Mouse (Mus musculus) thymus, postnatal 4 days (tissue): ENCODE measurements around the gene Ankrd13b.

Source experiments
- DNase-seq: peaks from one replicate; pipeline ENCODE4 v3.0.0; 2021

Ankrd13b gene

GRCm38 (mm10) chr11:77508068-77509021 is 18.9 kb upstream of the Ankrd13b start:
- peak; percentile 94 for DNase-seq

- DNase-seq = peak; percentile 22
Measured at GRCm38 (mm10) chr11:77507426-77507825, 17.9 kb upstream of the Ankrd13b start.

GRCm38 (mm10) chr11:77506941-77507340 is 17.5 kb upstream of the Ankrd13b start:
- DNase-seq = no peak

GRCm38 (mm10) chr11:77506273-77506672 is 16.8 kb upstream of the Ankrd13b start:
- peak; percentile 13 for DNase-seq

GRCm38 (mm10) chr11:77505291-77505980 is 16.0 kb upstream of the Ankrd13b start:
- no peak for DNase-seq

- no peak for DNase-seq
Measured at GRCm38 (mm10) chr11:77504377-77504776, 14.9 kb upstream of the Ankrd13b start.

- DNase-seq = no peak
Measured at GRCm38 (mm10) chr11:77503511-77503910, 14.0 kb upstream of the Ankrd13b start.

GRCm38 (mm10) chr11:77502481-77502880 is 13.0 kb upstream of the Ankrd13b start:
- DNase-seq = no peak

- no peak for DNase-seq
Measured at GRCm38 (mm10) chr11:77501971-77502370, 12.5 kb upstream of the Ankrd13b start.

GRCm38 (mm10) chr11:77501392-77501791 is 11.9 kb upstream of the Ankrd13b start:
- peak; percentile 87 for DNase-seq

GRCm38 (mm10) chr11:77500361-77501325 is 11.2 kb upstream of the Ankrd13b start:
- DNase-seq = no peak

- no peak for DNase-seq
Measured at GRCm38 (mm10) chr11:77499354-77499753, 9.9 kb upstream of the Ankrd13b start.

GRCm38 (mm10) chr11:77498261-77499139 is 9.0 kb upstream of the Ankrd13b start:
- no peak for DNase-seq

- DNase-seq = no peak
Measured at GRCm38 (mm10) chr11:77497851-77498250, 8.4 kb upstream of the Ankrd13b start.

- DNase-seq = peak; percentile 82
Measured at GRCm38 (mm10) chr11:77497341-77497756, 7.9 kb upstream of the Ankrd13b start.

GRCm38 (mm10) chr11:77495507-77495906 is 6.0 kb upstream of the Ankrd13b start:
- DNase-seq = no peak

- DNase-seq = no peak
Measured at GRCm38 (mm10) chr11:77494782-77495181, 5.3 kb upstream of the Ankrd13b start.

- no peak for DNase-seq
Measured at GRCm38 (mm10) chr11:77494344-77494676, 4.8 kb upstream of the Ankrd13b start.

GRCm38 (mm10) chr11:77493512-77494343 is 4.2 kb upstream of the Ankrd13b start, which contains the start of gene Git1:
Gene Git1, plus strand, starts transcription at chr11:77493562.
- DNase-seq = peak; percentile 75

GRCm38 (mm10) chr11:77492911-77493332 is 3.4 kb upstream of the Ankrd13b start:
- DNase-seq = peak; percentile 94
